Mouse (Mus musculus): ENCODE measurements around the gene Tcp11l2.

Gene Tcp11l2

DNA sequence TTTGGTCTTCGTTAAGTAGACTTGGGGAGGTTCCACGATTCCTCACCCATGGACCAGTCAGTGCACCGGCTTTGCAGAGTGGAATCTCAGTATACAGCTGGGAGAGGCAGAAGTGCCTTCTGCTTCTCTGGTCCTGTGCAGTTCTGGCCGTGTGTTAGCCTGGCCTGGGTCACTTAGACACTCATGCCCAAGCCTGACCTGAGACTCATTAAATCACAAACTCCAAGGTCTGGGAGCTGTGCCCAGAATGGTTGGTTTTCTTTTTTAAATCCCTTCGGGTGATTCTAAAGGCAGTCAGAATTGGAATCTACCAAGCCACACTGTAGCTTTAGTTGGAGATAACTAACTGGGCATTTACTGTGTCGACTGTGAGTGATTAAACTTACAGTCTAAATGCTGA is 23.7 kb downstream of the Tcp11l2 start:
- no peak for DNase-seq (ENCODE audit: low read depth, low spot score)

DNA sequence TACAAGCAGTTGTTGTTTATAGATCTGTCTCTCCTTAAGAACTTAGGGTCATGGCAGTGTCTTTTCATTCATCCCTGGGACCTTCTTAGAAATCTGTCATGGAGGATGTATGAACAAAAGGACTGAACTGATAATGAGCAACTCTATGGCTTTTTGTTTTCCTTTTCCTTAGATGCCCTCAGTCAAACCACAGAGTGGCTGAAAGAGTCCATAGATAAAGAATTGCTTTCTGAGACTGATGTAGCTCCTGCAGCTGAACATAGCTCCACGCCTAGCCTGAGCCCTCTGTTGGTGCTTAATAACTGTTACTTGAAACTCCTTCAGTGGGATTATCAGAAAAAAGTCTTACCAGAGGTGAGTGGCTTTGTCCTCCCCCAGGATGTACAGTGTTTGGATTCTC is 27.9 kb downstream of the Tcp11l2 start:
- DNase-seq (ENCODE audit: low read depth, low spot score), result no peak

GRCm38 (mm10) chr10:84608361-84608760 is 31.9 kb downstream of the Tcp11l2 start:
- DNase-seq (ENCODE audit: low read depth, low spot score), result no peak

- DNase-seq (ENCODE audit: low read depth, low spot score), result no peak
Observed at GRCm38 (mm10) chr10:84610324-84610723, 33.9 kb downstream of the Tcp11l2 start.

DNA sequence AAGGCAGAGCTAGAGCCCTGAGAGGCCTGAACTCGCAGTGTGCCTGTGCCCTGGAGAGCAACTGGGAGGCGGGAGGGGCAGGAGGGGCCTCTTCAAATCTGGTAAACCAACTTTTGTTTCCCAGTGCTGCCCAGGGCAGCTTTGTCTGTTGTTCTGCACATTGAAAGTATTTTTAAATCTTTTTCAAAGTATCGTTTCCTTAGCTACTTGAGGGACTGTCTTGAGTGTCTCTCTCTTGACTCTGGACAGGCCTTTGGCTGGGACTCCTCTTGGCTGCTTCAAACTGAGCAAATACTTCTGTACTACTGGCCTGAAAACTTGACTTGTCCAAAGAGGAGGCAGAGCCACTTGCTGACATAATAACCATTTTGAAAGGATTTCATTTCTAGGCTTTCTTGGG is 34.4 kb downstream of the Tcp11l2 start:
- DNase-seq (ENCODE audit: low read depth, low spot score), result no peak

DNA sequence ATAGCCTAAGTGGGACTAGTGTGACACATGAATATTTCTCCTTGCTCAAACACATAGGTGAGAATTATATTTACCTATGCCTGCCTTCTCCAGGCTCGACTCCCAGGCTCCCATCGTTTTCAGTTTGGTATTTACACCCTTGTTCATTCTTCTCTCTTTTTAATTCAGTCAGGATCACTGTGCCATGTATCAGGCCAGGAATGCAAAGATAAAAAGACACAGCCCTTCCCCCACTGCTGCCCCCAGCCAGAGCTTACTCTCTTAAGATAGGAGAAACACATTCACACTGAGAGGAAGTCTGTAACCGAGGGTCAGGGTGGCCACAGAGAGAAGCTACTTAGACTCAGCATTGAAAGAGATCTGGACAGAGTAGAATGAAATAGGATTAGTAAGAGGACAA is 35.2 kb downstream of the Tcp11l2 start:
- no peak for DNase-seq (ENCODE audit: low read depth, low spot score)

DNA sequence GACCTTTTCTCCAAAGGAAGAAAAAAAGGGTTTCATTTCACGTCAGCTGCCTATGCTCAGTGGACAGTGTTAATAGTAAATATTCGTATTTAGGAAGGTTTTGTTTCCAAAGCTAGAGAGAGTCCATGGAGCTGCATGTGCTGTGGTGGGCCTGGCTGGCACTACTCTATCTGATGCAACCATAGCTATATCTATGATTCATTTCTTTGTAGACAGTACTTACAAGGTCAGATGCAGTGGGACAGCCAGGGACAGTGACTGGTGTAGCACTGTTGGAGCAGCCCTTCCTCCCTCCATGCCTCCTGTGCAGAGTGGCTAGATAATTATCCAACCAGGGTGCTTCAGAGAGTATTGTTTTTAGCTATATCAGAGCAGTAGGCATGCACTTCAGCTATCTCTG is 35.9 kb downstream of the Tcp11l2 start:
- no peak for DNase-seq (ENCODE audit: low read depth, low spot score)

- DNase-seq (ENCODE audit: low read depth, low spot score), result no peak
Observed at GRCm38 (mm10) chr10:84613366-84613765, 36.9 kb downstream of the Tcp11l2 start.

- DNase-seq (ENCODE audit: low read depth, low spot score), result no peak
Observed at GRCm38 (mm10) chr10:84615076-84615475, 38.6 kb downstream of the Tcp11l2 start.

DNA sequence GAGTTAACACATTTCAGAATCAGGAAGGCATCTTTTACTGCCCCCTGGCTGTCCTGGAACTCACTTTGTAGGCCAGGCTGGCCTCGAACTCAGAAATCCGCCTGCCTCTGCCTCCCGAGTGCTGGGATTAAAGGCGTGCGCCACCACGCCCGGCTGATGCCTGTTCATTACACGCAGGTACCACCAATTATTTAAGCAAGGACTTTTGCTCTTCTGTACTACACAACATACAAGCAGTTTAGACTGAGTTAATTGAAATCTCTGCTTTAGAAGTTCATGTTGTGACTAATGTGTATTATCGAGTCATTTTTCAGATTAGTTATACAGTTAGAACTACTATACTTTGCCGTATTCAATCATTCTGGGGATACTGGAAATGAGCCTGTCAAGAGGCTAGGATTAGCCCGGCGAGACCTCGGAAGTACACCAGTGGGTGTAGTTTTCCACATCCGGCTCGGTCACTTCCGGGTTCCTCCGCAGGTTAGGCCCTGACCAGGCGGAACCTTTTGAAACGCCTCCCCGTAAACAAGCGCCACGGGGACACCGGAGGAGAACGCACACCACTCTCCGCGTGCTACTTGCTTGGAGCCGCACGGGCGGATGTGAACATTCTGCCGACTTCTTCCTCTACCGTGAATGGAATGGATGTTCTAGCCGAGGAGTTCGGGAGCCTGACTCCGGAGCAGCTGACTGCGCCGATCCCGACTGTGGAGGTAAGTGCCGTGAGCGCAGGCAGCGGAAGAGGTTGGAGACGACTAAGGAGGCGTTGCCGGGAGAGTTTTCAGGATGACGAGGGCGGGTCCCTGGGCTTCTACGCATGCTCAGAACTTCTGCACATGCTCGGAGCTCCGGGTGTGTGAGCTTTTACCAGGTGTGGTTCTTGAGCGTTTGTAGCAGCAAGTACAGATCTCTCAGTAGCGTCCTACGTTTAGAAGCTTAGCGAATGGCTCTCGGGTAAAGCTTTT is 45.7 kb downstream of the Tcp11l2 start, which contains the start of gene Polr3b:
Gene Polr3b, plus strand, starts transcription at position 467 of the 965 bp plus-strand sequence.
- DNase-seq (ENCODE audit: low read depth, low spot score), result peak; percentile 95

GRCm38 (mm10) chr10:84631182-84631581 is 54.8 kb downstream of the Tcp11l2 start:
- DNase-seq (ENCODE audit: low read depth, low spot score), result peak; percentile 31

DNA sequence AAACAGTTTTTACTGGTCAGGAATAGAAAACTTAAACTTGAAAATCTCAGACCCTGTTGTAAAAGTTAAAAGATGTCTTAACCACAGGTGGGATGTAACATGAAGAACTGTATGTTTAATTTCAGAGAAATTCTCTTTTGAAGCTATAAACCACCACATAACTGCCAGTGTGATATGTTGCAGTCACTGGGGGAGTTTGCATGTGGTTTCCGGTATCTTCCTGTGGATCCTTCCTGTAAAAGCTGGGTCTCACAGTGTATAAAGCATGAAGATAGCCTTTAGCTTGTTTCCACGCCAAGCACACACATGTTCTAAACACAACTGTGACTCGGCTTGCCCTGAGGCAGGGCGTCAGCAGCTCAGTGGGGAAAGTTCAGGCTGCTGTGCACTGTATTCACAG is 55.6 kb downstream of the Tcp11l2 start:
- DNase-seq (ENCODE audit: low read depth, low spot score), result no peak

DNA sequence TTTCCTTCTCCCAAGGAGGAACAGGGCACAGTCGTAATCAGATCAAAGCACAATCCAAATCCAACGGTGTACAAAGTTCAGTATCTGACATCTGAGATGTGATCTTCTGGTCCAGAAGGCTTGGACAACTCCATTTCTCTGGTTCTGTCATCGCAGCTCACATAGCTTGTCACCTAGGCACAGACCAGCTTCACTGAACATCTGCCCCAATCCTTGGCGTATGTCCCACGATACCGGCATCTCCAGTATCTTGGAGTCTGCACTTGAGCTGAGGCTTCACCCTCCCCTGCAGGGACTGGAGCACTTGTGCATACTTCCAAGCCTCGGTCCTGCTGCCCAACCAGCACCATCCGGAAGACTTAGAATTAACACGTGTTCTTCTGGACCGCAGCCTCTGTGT is 60.2 kb downstream of the Tcp11l2 start:
- no peak for DNase-seq (ENCODE audit: low read depth, low spot score)

DNA sequence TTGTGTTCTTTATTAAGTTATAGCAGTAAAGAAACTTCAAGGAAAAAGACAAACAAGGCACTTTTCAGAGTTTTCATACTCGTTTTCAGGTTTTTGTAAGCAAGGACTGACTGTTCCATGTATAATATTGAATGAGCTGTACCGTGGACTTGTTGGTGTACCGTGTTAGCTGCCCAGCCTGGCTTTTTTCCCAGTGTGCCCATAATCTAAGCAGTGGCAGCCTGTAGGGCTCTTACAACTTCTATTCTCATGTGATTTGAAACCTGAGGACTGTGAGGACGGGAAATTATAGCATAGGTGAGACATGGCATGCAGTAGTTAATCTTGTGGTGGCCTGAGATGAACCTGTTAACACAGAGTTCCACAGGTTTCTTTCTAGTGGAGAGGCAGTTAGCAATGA is 62.0 kb downstream of the Tcp11l2 start:
- DNase-seq (ENCODE audit: low read depth, low spot score), result no peak

- DNase-seq (ENCODE audit: low read depth, low spot score), result no peak
Observed at GRCm38 (mm10) chr10:84639525-84640287, 63.3 kb downstream of the Tcp11l2 start.

DNA sequence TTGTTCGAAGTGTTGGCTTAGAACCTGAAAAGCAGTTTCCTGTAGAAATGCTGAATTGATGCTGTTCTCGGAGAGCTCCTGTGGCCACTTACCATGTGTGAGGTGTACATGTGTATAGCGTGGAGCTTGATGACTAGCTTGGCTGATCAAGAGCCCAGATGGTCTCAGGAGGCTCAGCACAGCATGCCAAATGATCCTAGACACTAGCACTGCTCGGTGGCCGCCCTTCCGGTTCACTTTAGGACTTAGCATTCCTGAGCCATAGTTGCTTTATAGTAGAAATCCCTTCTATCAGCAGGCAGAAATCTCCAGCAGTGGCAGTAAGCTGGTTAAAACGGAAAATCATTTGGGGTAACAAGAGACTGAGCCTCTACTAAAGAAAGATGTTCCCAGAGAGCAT is 64.4 kb downstream of the Tcp11l2 start:
- DNase-seq (ENCODE audit: low read depth, low spot score), result no peak

- no peak for DNase-seq (ENCODE audit: low read depth, low spot score)
Observed at GRCm38 (mm10) chr10:84641576-84641975, 65.2 kb downstream of the Tcp11l2 start.

- no peak for DNase-seq (ENCODE audit: low read depth, low spot score)
Observed at GRCm38 (mm10) chr10:84645940-84646339, 69.5 kb downstream of the Tcp11l2 start.

DNA sequence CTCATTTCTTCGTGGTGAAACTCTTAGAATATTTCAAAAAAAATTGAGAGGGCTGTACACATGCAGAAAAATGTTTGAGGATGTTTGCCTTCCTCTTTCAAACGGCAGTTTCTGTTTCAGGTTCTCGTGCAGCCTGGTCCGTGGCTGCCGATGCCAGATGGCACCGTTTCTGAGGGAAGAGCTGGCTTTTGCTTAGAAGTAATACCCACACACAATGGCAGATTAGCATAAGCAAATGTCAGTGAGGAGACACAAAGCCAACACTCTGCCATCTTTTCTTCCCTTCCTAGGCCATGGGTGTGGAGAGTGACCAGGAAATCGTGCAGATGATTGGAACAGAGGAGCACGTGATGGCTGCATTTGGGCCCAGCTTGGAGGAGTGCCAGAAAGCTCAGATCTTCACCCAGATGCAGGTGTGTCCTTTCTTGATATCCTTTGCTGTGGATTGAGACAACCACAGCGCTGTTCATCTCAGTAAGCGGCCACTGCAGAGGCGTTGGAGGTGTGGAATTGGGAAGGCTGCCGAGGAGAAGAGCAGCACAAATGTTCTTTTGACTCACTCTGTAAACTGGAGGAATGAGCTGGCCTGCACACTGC is 70.2 kb downstream of the Tcp11l2 start:
- DNase-seq (ENCODE audit: low read depth, low spot score), result no peak

DNA sequence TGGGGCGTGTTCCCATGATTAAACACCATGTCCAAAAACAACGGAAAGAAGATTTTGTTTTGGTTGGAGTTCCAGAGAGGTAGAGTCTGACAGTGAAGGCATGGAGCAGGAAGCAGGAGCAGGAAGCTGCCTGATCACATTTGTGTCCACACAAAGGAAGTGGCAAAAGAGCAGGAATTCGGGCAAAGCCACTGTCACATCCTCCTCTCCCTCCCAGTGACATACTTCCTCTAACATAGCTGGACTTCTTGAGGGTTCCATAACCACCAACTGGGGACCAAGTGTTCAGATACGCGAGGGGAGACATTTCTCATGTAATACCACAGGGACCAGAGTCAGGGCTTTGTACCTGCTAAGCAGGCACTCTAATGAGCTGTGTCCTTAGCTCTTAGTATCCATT is 70.8 kb downstream of the Tcp11l2 start:
- no peak for DNase-seq (ENCODE audit: low read depth, low spot score)

DNA sequence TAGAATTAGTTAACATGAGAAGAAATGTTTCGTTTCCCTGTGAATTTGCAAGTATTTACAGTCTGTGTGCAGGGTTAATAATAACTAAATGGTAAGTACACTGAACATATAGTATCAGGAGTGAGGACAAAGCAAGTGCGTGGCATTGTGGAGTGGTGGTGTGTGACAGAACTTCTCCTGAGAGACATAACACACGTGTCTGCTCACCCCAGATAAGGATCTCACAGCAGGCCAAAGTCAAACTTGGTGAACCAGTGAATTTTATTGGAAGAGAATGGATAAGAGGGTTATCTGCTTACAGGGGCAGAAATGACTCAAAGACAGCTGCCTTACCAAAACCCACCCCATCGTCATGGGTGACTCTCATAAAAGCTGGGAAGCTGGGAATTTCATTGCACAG is 72.5 kb downstream of the Tcp11l2 start:
- DNase-seq (ENCODE audit: low read depth, low spot score), result no peak

- no peak for DNase-seq (ENCODE audit: low read depth, low spot score)
Observed at GRCm38 (mm10) chr10:84654029-84654428, 77.6 kb downstream of the Tcp11l2 start.
